Mouse (Mus musculus) left cerebral cortex, postnatal 36 days (tissue): ENCODE results near the gene Polr2j. TPM values are rescaled to one million over a fixed set of nuclear protein-coding genes. Genes with fewer than 3 reads are reported as not detected.
"Not testable (repeated sequence)": the region's sequence is repeated elsewhere in the genome, so short reads cannot be mapped to it uniquely, and the experiment has no call there.

Experiments used
- DNase-seq, 2 experiments: peaks; one replicate each; pipeline ENCODE4 v3.0.0; 2021 to 2022; ENCODE audit warnings: low spot score in 2 of 2, mixed read lengths in 1 of 2
- intact Hi-C: fragments of 180-260 bp; cut with DNase I; formaldehyde crosslinking; loops from one replicate; pipeline ENCODE4 v1.15.1; 2025
- total RNA-seq, 2 experiments: library from RNA; stranded (reverse); gene quantifications; 2 replicates each; pipeline ENCODE4 v1.2.3; 2021

Gene Polr2j
- total RNA-seq, 2 experiments from 2014 or later: 69.8 to 82.9 TPM

- intact Hi-C loops: no loop called here
- DNase-seq: peak; percentile 79 to 81
Observed at GRCm38 (mm10) chr5:136102099-136102820, 14.2 kb upstream of the Polr2j start.

GRCm38 (mm10) chr5:136104511-136104910 is 11.9 kb upstream of the Polr2j start:
- intact Hi-C loops: no loop called here
- no peak for DNase-seq

GRCm38 (mm10) chr5:136108486-136108885 is 7.9 kb upstream of the Polr2j start:
- no peak for DNase-seq
- intact Hi-C loops: no loop called here

DNA sequence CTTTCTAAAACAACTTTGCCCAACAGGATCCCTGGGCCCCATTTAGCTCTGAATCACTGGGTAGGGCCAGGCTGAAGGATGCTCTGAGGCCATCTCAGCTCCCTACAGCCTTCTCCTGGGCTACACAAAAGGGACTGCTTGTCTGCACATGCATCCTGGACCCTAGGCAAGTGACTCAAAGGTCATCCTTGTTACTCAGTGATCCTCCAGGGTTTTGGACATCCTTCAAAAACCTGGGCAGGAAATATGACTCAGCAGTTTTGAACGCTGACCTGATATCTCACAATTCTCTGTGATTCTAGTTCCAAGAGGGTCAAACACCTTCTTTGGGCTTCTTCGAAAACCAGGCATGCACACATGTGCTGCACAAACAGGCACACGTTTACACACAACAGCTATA is 7.4 kb upstream of the Polr2j start:
- no peak for DNase-seq
- intact Hi-C loops: no loop called here

- DNase-seq, intact Hi-C loops: not testable (repeated sequence)
Observed at GRCm38 (mm10) chr5:136113546-136113945, 2.9 kb upstream of the Polr2j start.

- no peak for DNase-seq
- intact Hi-C loops: loop anchor here (2.0 kb wide), 1 partner anchor 18 kb away; no protein-coding TSS in a partner anchor
Observed at GRCm38 (mm10) chr5:136116784-136117112, 317 bp downstream of the Polr2j start.

DNA sequence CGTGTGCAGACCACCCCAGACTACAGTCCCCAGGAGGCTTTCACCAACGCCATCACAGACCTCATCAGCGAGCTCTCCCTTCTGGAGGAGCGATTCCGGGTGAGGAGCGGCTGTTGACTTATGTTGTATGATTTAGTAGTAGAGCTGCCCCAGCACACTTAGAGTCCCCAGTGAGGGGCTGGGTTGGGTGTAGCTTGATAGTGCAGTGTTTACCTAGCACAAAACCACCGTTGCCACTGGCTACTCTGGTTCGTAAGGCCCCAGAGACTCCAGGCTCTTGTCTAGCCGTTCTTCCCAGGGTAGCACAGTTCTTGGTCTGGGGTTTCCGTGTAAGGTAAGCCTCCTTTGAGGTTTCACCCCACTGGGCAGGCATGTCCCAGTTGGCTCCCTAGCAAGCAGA is 5.7 kb downstream of the Polr2j start:
- DNase-seq: no peak
- intact Hi-C loops: no loop called here

- peak; percentile 93 for DNase-seq
- intact Hi-C loops: loop anchor here (2.0 to 5.0 kb wide), 3 partner anchors 19 to 117 kb away; partner anchors contain the start of gene Polr2j
Observed at GRCm38 (mm10) chr5:136135571-136136291, 19.3 kb downstream of the Polr2j start, which contains the start of the genes Lrwd1 and Alkbh4. Gene Lrwd1 (minus strand): TSS chr5:136136074. Gene Alkbh4 (plus strand): TSS chr5:136136146.

GRCm38 (mm10) chr5:136136292-136136990 is 20.0 kb downstream of the Polr2j start:
- DNase-seq: no peak

DNA sequence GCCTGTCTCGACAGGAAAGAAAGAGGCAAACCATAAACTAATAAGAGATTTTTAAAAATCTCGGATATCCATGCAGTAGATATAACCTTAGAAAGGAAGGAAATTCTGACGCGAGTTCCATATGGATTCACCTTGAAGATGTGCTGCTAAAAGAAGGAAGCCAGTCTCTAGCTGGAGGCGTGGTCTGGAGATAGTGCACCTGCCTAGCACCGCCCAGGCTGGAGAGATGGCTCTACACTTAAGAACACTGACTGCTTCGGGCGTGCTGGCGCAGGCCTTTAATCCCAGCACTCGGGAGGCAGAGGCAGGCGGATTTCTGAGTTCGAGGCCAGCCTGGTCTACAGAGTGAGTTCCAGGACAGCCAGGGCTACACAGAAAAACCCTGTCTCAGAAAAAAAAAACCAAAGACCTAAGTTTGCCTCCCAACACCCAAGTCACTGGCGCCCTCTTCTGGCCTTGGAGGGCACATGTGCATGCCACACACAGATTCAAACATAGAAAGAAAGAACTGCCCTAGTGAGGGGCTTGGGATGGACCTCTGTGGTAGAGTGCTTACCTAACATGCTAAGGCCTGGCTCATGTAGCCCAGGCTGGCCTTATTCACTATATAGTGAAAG is 21.3 kb downstream of the Polr2j start:
- DNase-seq: no peak
- intact Hi-C loops: loop anchor here (5.0 kb wide), 1 partner anchor 115 kb away; no protein-coding TSS in a partner anchor

More at GRCm38 (mm10) chr5:136136292-136136990, 20.0 kb downstream of the Polr2j start:
- intact Hi-C loops: loop anchor here (5.0 kb wide), 1 partner anchor 116 kb away; no protein-coding TSS in a partner anchor

DNA sequence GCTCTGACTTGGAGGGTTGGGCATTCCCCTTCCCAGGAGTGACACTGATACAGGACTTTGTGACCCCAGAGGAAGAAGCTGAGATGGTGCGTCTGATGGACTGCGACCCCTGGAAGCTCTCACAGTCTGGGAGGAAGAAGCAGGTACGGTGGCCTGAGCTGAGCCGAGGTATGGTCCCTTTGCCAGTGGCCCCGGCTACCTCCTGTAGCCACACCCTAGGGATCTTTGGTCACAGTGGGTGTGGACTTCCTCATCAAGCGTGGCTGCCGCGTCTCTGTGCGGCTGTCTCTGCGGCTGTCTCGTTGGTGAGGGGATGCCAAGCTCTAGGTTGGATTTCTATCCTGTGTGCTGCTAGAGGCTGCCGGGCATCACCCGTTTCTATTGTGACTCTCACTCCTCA is 23.0 kb downstream of the Polr2j start:
- no peak for DNase-seq
- intact Hi-C loops: loop anchor here (5.0 kb wide), 1 partner anchor 113 kb away; no protein-coding TSS in a partner anchor

DNA sequence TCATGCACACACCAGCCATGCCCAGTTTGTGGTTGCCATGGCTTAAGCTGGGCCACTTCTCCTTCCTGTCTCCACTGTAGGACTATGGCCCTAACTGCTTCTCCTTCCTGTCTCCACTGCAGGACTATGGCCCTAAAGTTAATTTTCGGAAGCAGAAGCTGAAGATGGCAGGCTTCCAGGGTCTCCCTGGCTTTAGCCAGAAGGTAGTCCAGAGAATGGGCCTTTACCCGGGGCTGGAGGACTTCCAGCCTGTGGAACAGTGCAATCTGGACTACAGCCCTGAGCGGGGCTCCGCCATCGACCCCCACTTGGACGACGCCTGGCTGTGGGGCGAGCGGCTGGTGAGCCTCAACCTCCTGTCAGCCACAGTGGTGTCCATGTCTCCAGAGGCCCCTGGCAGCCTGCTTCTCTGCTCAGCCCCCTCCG is 23.6 kb downstream of the Polr2j start:
- intact Hi-C loops: no loop called here
- no peak for DNase-seq

DNA sequence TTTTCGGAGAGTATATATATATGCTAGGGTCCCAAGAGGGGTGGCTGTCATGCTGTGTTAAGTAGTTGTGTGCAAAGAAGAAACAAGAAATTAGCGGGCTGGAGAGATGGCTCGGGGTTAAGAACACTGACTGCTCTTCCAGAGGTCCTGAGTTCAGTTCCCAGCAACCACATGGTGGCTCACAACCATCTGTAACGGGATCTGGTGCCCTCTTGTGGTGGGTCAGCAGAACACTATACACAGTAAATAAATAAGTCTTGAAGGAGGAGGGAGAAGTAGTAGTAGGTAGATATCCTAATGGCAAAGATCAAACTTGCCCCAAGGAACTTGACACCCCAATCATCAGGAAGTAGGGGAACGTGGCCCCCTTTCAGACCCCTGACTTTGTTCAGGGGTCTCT is 26.3 kb downstream of the Polr2j start:
- intact Hi-C loops: no loop called here
- no peak for DNase-seq

- intact Hi-C loops: no loop called here
- DNase-seq: no peak
Observed at GRCm38 (mm10) chr5:136143161-136143755, 26.8 kb downstream of the Polr2j start.

GRCm38 (mm10) chr5:136144606-136145430 is 28.4 kb downstream of the Polr2j start:
- DNase-seq: no peak
- intact Hi-C loops: no loop called here

DNA sequence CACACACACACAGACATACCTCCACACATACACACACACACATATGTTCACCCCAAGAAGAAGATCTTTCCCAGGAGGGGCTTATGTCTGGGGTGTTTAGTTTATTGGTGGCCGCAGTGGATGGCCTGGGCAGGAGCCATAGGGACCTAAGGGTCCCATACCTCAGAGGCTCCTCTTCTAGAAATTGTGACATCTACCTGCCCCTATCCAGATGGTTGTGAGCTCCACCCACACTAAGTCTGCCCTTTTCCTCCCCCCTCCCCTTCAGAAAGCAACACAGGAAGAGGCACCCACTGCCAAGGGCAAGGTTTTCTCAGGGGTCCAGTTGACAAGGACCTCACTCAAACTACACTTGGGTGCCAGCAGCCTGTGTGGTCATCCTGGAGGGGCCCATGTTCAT is 30.5 kb downstream of the Polr2j start:
- DNase-seq: no peak
- intact Hi-C loops: no loop called here

- DNase-seq: no peak
- intact Hi-C loops: no loop called here
Observed at GRCm38 (mm10) chr5:136147704-136148103, 31.3 kb downstream of the Polr2j start.

GRCm38 (mm10) chr5:136149134-136149576 is 32.7 kb downstream of the Polr2j start:
- DNase-seq, intact Hi-C loops: not testable (repeated sequence)
